Mouse (Mus musculus): ENCODE results near the gene Setd5. TPM values are rescaled to one million over a fixed set of nuclear protein-coding genes. Genes with fewer than 3 reads are reported as not detected.

The Setd5 gene
- polyA plus RNA-seq, 1 experiment from 2014 or later, result 72.5 TPM

DNA sequence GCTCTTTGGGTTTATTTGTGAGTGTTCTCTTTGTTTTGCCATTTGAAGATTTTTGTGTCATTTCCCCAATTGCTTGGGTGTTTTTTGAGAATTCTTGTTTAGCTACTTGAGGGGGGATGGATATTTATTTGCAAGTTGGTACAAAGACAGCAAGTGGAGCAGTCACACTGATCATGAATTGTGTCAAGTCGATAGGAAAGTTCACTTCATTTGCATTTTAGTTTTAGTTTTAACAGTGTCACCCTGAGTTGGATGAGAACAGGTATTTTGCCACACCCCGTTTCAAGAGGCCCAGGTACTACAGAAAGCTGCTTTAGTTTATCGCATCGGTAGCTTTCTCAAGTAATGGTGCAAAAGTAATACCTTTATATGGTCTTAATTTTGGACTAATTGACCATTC is 25.4 kb downstream of the Setd5 start:
- Histone ChIP-seq H3K27ac (no peak overlapping the region), H3K4me3 (no peak overlapping the region), H3K9me3 (no peaks in the 10 kb centered on the region), H3K4me1 (peaks cover 4% of the 10 kb centered on the region; the same call in 1 of the 2 replicates), H3K36me3 (replicated peaks) (peaks cover 42% of the 10 kb centered on the region), H3K27me3 (ENCODE audit: poor library complexity, severe bottlenecking) (no peaks in the 10 kb centered on the region)
- 90% methylated on average over 4 of the region's 4 CpGs for WGBS
- no peak for DNase-seq (ENCODE audit: extremely low spot score, low spot score)

DNA sequence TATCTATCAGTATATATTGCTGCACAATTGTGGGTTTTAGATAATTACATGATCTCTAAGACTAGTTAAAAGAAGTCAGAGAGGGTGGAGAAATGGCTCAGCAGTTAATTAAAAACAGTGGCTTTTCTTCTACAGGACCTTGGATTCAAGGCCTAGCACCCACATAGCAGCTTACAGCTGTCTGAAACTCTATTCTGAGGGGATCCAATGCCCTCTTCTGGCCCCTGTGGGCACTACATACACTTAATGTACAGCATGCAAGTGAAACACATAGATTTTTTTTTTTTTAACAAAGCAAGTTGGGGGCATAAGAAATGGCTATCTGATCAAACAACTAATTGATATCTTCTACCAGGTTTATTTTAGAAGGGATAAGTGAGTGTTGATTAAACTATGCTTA is 26.6 kb downstream of the Setd5 start:
- Histone ChIP-seq H3K4me3 (no peak overlapping the region), H3K36me3 (replicated peaks) (peaks cover 41% of the 10 kb centered on the region), H3K9me3 (no peaks in the 10 kb centered on the region), H3K4me1 (peaks cover 4% of the 10 kb centered on the region; the same call in 1 of the 2 replicates), H3K27ac (no peak overlapping the region), H3K27me3 (ENCODE audit: poor library complexity, severe bottlenecking) (no peaks in the 10 kb centered on the region)
- no peak for DNase-seq (ENCODE audit: extremely low spot score, low spot score)

DNA sequence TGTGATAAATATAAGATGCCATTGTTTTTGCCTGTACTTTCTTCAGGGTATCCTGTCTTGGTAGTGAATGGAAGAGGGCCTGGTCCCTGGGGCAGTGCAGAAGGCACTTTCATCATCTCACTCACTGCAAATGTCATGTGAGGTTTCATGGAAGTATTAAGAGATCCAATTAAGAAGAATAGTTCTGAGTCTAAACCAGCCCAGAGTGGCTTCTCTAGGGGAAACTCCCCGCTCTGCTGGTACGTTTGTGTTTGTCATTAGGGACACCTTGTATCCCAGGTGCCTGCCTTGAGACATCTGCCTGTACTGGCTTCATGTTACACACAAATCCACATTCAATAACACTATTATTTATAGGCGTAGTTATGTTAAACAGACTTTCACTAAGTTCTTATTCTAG is 32.2 kb downstream of the Setd5 start:
- Histone ChIP-seq H3K27ac (no peak overlapping the region), H3K36me3 (replicated peaks) (peaks cover 90% of the 10 kb centered on the region), H3K9me3 (no peaks in the 10 kb centered on the region), H3K4me1 (no peaks in the 10 kb centered on the region), H3K4me3 (no peak overlapping the region), H3K27me3 (ENCODE audit: poor library complexity, severe bottlenecking) (no peaks in the 10 kb centered on the region)
- WGBS, result 92% methylated on average over 3 of the region's 3 CpGs
- no peak for DNase-seq (ENCODE audit: extremely low spot score, low spot score)

DNA sequence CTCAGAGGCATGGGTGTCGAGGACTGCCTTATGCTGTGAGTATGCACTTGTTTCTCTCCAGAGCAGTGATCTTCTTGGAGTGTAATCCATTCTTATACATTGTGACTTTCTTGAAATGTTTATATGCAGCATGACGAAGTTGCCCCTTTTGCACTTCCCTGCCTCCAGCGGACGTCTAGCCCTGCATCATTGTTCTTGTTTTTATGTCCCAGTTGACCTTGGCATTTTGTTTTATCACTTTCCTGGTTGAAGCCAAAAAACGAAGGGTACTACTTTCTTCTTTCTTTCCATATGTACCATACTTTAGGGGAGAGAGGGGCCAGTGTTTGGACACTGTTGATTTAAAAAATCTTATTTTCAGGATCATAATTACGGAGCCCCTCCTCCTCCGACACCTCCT is 32.8 kb downstream of the Setd5 start:
- H3K27ac ChIP-seq, result no peak overlapping the region
- H3K9me3 ChIP-seq, result no peaks in the 10 kb centered on the region
- H3K27me3 ChIP-seq (ENCODE audit: poor library complexity, severe bottlenecking), result no peaks in the 10 kb centered on the region
- no peak for DNase-seq (ENCODE audit: extremely low spot score, low spot score)
- H3K4me1 ChIP-seq, result no peaks in the 10 kb centered on the region
- peaks cover 90% of the 10 kb centered on the region for H3K36me3 ChIP-seq (replicated peaks)
- no peak overlapping the region for H3K4me3 ChIP-seq
- 94% methylated on average over 7 of the region's 7 CpGs for WGBS

DNA sequence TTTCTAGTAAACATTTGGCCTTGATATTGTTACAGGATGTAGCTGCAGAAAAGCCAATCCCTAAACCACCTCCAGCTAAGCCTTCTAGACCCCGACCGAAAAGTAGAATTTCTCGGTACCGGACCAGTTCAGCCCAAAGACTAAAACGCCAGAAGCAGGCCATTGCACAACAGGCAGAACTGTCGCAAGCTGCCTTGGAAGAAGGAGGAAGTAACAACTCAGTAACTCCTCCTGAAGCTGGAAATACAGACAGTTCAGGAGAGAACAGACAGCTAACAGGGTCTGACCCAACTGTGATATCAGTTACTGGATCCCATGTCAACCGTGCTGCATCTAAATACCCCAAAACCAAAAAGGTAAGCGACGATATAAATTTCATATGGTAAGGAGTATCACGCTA is 43.6 kb downstream of the Setd5 start:
- Histone ChIP-seq H3K27ac (no peak overlapping the region), H3K4me1 (no peaks in the 10 kb centered on the region), H3K9me3 (no peaks in the 10 kb centered on the region), H3K36me3 (replicated peaks) (peaks cover 100% of the 10 kb centered on the region), H3K27me3 (ENCODE audit: poor library complexity, severe bottlenecking) (no peaks in the 10 kb centered on the region), H3K4me3 (no peak overlapping the region)
- WGBS, result 93% methylated on average over 10 of the region's 10 CpGs
- DNase-seq (ENCODE audit: extremely low spot score, low spot score), result no peak

DNA sequence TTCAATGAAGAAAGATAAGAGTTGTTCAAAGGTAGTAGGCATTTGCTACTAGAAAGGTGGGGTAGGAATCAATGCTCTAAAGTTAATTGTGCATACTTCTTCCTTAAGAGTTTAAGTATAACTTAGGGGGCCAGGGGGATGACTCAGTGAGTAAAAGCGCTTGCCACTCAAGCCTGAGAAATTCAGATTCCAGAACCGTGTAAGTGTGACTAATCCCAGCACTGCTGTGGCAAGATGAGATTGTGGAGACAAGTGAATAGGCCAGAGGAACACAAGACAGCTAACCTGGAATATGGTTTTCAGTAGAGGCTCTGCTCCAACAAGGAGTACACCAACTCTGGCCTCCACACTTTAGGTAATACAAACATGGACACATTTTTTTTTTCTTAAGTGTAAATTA is 56.2 kb downstream of the Setd5 start:
- Histone ChIP-seq H3K27me3 (ENCODE audit: poor library complexity, severe bottlenecking) (no peaks in the 10 kb centered on the region), H3K36me3 (replicated peaks) (peaks cover 91% of the 10 kb centered on the region), H3K9me3 (no peaks in the 10 kb centered on the region), H3K4me1 (no peaks in the 10 kb centered on the region), H3K27ac (no peak overlapping the region), H3K4me3 (no peak overlapping the region)
- no peak for DNase-seq (ENCODE audit: extremely low spot score, low spot score)
- 74% methylated on average over 2 of the region's 2 CpGs for WGBS

DNA sequence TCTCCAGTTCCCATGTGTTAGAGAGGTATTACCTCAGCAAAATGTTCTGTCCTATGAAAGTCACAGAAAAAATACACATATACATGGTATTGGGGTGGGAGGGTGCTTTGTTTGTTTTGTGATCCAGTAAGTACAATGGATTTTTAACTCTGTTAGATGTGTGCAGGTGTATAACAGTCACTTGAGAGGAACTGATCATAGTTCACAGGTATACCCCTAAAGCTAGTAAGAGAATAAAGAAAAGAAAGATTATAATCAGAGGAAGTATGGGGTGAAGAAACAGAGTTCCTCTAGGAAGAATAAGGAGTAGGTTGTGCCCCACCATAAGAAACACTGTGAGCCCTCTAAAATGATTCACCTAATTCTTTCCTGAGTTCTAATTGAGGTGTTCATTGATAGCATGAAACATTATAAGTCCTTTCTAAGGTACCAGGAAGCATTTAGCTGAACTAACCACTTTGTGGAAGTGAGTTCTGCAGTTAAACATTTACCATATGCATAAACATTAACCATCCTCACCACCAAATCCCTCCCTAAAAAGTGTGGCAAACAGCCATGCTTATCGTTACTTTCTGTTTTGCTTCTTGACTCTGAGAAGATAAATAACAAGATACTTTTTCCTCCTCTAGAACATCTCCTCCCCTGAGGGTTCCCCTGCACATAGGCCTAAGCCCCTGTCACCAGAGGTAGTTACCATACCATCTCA is 64.4 kb downstream of the Setd5 start:
- H3K9me3 ChIP-seq, result no peaks in the 10 kb centered on the region
- no peak for DNase-seq (ENCODE audit: extremely low spot score, low spot score)
- 92% methylated on average over 1 of the region's 1 CpGs for WGBS
- peaks cover 100% of the 10 kb centered on the region for H3K36me3 ChIP-seq (replicated peaks)
- no peaks in the 10 kb centered on the region for H3K4me1 ChIP-seq
- no peaks in the 10 kb centered on the region for H3K27me3 ChIP-seq (ENCODE audit: poor library complexity, severe bottlenecking)
- no peak overlapping the region for H3K4me3 ChIP-seq
- H3K27ac ChIP-seq, result no peak overlapping the region

DNA sequence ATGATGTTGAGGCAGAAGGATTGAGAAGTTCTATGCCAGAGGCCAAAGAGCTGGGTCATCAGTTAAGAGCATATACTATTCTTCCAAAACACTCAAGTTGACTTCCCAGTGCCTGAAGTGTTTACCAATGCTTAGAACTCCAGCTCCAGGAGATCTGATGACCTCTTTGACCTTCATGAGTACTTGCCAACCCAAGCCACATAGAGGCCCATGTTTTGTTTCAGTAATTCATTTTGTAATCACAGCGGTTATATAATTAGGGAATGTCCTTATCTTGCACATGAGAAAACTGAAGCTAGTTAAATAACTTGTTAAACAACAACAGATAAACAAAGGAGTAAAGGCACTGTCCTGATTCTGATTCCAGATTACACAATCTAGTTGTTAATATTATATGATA is 67.6 kb downstream of the Setd5 start:
- H3K4me3 ChIP-seq, result no peak overlapping the region
- no peak for DNase-seq (ENCODE audit: extremely low spot score, low spot score)
- 96% methylated on average over 1 of the region's 1 CpGs for WGBS
- H3K36me3 ChIP-seq (replicated peaks), result peaks cover 100% of the 10 kb centered on the region
- H3K9me3 ChIP-seq, result no peaks in the 10 kb centered on the region
- H3K27me3 ChIP-seq (ENCODE audit: poor library complexity, severe bottlenecking), result no peaks in the 10 kb centered on the region
- no peaks in the 10 kb centered on the region for H3K4me1 ChIP-seq
- H3K27ac ChIP-seq, result no peak overlapping the region

DNA sequence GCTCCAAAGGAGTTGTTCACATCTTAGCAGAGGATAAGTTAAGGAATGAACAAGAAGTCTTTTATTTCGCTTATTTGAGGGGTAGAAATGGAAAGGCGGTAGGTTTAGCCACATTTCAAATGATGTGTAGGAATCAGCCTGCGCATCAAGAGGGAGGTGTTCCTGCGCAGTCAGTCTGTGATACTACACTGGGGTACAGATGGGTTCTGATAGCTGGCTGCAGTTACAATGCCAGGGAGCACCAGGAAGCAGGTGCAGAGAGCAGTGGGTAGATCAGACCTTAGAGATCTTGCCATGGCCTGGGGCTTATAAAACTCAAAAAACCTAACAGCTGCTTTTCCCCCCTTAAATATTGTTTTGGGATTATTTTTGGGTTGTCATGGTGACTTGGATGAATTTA is 68.1 kb downstream of the Setd5 start:
- Histone ChIP-seq H3K27me3 (ENCODE audit: poor library complexity, severe bottlenecking) (no peaks in the 10 kb centered on the region), H3K36me3 (replicated peaks) (peaks cover 100% of the 10 kb centered on the region), H3K9me3 (no peaks in the 10 kb centered on the region), H3K4me1 (no peaks in the 10 kb centered on the region), H3K4me3 (no peak overlapping the region), H3K27ac (no peak overlapping the region)
- DNase-seq (ENCODE audit: extremely low spot score, low spot score), result no peak
- 97% methylated on average over 4 of the region's 4 CpGs for WGBS

DNA sequence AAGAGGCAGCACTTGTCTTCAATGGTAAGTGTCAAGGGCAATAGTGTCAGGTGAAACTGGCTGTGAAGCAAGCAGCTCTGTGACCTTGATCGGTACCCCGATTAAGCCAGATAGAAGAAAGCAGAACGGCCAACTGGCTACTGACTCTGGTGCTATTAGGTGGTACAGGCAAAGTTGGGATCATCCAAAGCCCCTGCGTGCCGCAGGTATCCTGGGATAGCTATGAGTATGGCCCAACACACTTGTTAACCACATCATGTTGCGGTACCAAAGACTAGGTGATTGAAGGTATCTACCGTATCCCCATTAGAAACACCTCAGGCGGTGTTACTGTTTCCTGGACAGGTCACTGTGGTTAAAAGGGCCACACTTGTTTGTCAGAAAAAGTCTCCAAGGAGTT is 76.9 kb downstream of the Setd5 start:
- Histone ChIP-seq H3K9me3 (no peaks in the 10 kb centered on the region), H3K4me3 (no peak overlapping the region), H3K36me3 (replicated peaks) (peaks cover 95% of the 10 kb centered on the region), H3K4me1 (no peaks in the 10 kb centered on the region), H3K27ac (no peak overlapping the region), H3K27me3 (ENCODE audit: poor library complexity, severe bottlenecking) (no peaks in the 10 kb centered on the region)
- 98% methylated on average over 8 of the region's 8 CpGs for WGBS
- DNase-seq (ENCODE audit: extremely low spot score, low spot score), result no peak

DNA sequence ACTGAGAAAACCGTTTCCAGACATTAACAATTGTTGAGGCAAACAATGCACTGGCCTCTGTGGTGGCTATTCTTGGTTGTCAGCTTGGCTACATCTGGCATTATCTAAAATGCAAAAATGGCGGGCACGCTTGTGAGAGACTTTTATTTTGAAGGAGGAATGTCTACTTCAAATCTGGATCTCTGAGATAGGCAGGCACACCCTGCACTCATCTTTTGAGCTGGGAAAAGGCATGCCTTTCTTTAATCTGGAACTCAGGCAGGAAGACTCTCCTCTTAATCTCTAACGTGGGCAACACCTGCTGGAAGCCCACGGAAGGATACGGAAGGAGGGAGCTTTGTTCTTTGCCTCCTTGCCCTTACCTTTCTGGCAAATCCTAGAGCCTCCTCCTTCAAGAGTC is 77.7 kb downstream of the Setd5 start:
- 90% methylated on average over 6 of the region's 6 CpGs for WGBS
- H3K4me3 ChIP-seq, result no peak overlapping the region
- no peak overlapping the region for H3K27ac ChIP-seq
- peaks cover 92% of the 10 kb centered on the region for H3K36me3 ChIP-seq (replicated peaks)
- no peaks in the 10 kb centered on the region for H3K4me1 ChIP-seq
- no peaks in the 10 kb centered on the region for H3K9me3 ChIP-seq
- H3K27me3 ChIP-seq (ENCODE audit: poor library complexity, severe bottlenecking), result no peaks in the 10 kb centered on the region
- no peak for DNase-seq (ENCODE audit: extremely low spot score, low spot score)

DNA sequence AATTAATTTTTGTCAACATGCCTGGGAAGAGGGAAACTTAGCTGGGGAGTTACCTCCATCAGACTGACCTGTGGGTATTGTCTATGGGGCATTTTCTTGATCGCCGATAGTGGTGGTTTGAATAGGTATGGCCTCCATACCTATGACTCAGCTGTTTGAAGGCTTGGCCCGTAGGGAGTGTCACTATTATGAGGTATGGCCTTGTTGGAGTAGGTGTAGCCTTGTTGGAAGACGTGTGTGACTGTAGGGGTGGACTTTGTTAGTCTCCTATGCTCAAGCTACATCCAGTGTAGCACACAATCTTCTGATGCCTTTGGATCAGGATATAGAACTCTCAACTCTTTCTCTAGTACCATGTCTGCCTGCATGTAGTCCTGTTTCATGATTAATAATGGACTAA is 78.9 kb downstream of the Setd5 start:
- Histone ChIP-seq H3K4me1 (no peaks in the 10 kb centered on the region), H3K27ac (no peak overlapping the region), H3K27me3 (ENCODE audit: poor library complexity, severe bottlenecking) (no peaks in the 10 kb centered on the region), H3K36me3 (replicated peaks) (peaks cover 92% of the 10 kb centered on the region), H3K9me3 (no peaks in the 10 kb centered on the region), H3K4me3 (no peak overlapping the region)
- no peak for DNase-seq (ENCODE audit: extremely low spot score, low spot score)
- WGBS, result 93% methylated on average over 4 of the region's 4 CpGs

DNA sequence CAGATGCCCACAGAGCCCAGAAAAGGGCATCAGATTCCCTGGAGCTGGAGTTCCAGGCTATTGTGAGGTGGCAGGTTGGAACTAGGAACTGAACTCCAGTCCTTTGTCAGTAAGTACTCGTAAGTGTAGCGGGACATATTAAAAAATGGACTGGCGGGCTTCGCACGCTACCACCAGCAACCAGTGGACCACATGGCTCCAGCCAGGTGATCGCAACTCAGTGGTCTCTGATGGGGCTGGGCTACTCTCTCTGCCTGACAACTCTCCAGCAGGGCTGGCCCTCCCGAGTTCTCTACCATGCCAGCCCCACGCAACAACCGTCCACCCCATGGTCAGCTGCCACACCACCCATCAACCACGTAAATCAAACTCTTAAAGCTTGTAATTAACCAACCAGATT is 82.9 kb downstream of the Setd5 start:
- no peaks in the 10 kb centered on the region for H3K27me3 ChIP-seq (ENCODE audit: poor library complexity, severe bottlenecking)
- 96% methylated on average over 10 of the region's 10 CpGs for WGBS
- peaks cover 3% of the 10 kb centered on the region; the same call in 1 of the 2 replicates for H3K9me3 ChIP-seq
- peaks cover 62% of the 10 kb centered on the region for H3K36me3 ChIP-seq (replicated peaks)
- no peak overlapping the region for H3K27ac ChIP-seq
- no peak for DNase-seq (ENCODE audit: extremely low spot score, low spot score)
- H3K4me3 ChIP-seq, result no peak overlapping the region
- H3K4me1 ChIP-seq, result no peaks in the 10 kb centered on the region

DNA sequence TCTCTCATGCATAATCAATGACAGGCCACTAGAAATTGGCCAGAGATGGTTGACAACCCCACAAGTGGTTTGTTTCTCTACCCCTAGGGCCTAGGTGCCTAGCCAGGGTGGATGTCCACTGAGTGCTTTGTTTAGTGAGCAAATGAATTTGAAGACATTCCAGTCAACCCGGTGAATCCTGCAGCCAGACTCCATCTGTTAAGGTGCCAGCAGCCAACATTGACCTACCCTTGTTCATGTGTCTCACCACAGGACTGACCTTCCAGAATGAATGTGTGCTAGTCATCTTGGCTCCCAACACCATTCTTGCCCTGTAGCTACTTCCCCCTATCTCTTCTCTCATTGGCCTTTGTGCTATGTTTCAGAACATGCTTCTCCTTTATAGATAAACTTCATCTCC is 84.8 kb downstream of the Setd5 start:
- Histone ChIP-seq H3K27ac (no peak overlapping the region), H3K4me3 (no peak overlapping the region), H3K27me3 (ENCODE audit: poor library complexity, severe bottlenecking) (no peaks in the 10 kb centered on the region), H3K36me3 (replicated peaks) (peaks cover 45% of the 10 kb centered on the region), H3K9me3 (peaks cover 3% of the 10 kb centered on the region; the same call in 1 of the 2 replicates), H3K4me1 (no peaks in the 10 kb centered on the region)
- WGBS, result 85% methylated on average over 1 of the region's 1 CpGs
- DNase-seq (ENCODE audit: extremely low spot score, low spot score), result no peak

Measured in forebrain, embryonic 10.5 days (tissue).